Mouse (Mus musculus) liver, embryonic 14.5 days (tissue): ENCODE measurements at regions not wholly inside any gene's neighbourhood (a gene's known extent, or its start where the extent isn't known, plus 50 kb on each side); places are given as distances from the start of the nearest gene placed in this dataset.

Experiments
- ATAC-seq: fragments of 200-750 bp; cut with Nextera tagmentation; 2 replicates; pipeline ENCODE4 v1.8.0; 2017; ENCODE audit warnings: moderate number of reproducible peaks, mild to moderate bottlenecking, moderate library complexity; ENCODE audit not compliant: insufficient read depth
- DNase-seq, 3 experiments: peaks; one replicate each; pipeline ENCODE4 v3.0.0-alpha.2; 2012 to 2013; ENCODE audit warnings: low read depth in 3 of 3, low spot score in 3 of 3
- H3K27ac ChIP-seq: fragments of 300-500 bp; sonication (generic); 2 replicates; pipeline ENCODE4 v1.5.1; 2014; ENCODE audit warnings: moderate library complexity, mild to moderate bottlenecking, control low read depth, inconsistent platforms
- H3K27me3 ChIP-seq: fragments of 300-500 bp; sonication (generic); 2 replicates; pipeline ENCODE4 v1.6.1; 2014; ENCODE audit warnings: mild to moderate bottlenecking, low read length, moderate library complexity; ENCODE audit not compliant: control insufficient read depth, insufficient read depth
- H3K36me3 ChIP-seq: fragments of 300-500 bp; sonication (generic); replicated peaks from 2 replicates; pipeline ENCODE4 v1.6.1; 2014; ENCODE audit warnings: low read depth; ENCODE audit not compliant: control insufficient read depth, insufficient read depth
- H3K4me1 ChIP-seq, 2 experiments: fragments of 200-500 bp in 1 of 2; fragments of 300-500 bp in 1 of 2; sonication (generic) in 1 of 2; replicated peaks; 2 replicates each; pipeline ENCODE4 v1.6.1; 2012 to 2014; ENCODE audit warnings: antibody characterized with exemption in 1 of 2, inconsistent platforms in 1 of 2, low read length in 1 of 2; ENCODE audit not compliant: control insufficient read depth in 2 of 2, insufficient read depth in 2 of 2
- H3K4me2 ChIP-seq: fragments of 300-500 bp; sonication (generic); 2 replicates; pipeline ENCODE4 v1.6.1; 2014; ENCODE audit warnings: low read depth, mild to moderate bottlenecking, control low read depth, moderate library complexity
- H3K4me3 ChIP-seq, 2 experiments: fragments of 200-500 bp in 1 of 2; fragments of 300-500 bp in 1 of 2; sonication (generic) in 1 of 2; 2 replicates each; pipeline ENCODE4 v1.5.1; 2012 to 2014; ENCODE audit warnings: low read depth in 2 of 2, low read length in 2 of 2, mild to moderate bottlenecking in 2 of 2, control low read depth in 1 of 2, inconsistent platforms in 1 of 2, moderate library complexity in 1 of 2; ENCODE audit not compliant: insufficient read depth in 1 of 2
- H3K9ac ChIP-seq: fragments of 300-500 bp; sonication (generic); replicated peaks from 2 replicates; pipeline ENCODE4 v1.6.1; 2014; ENCODE audit warnings: mild to moderate bottlenecking, control low read depth, moderate library complexity
- H3K9me3 ChIP-seq: fragments of 300-500 bp; sonication (generic); 2 replicates; pipeline ENCODE4 v1.6.1; 2016; ENCODE audit warnings: low read length, mixed read lengths; ENCODE audit not compliant: control insufficient read depth
- CTCF ChIP-seq: IDR thresholded peaks from 2 replicates; pipeline ENCODE4 v1.5.1; 2016; ENCODE audit warnings: antibody characterized with exemption, low read depth, control low read depth
- EP300 ChIP-seq: IDR thresholded peaks from 2 replicates; pipeline ENCODE4 v1.6.1; 2016; ENCODE audit warnings: antibody characterized with exemption, low read depth
- WGBS: fragments of 180-500 bp; shearing (Covaris S2); extraction: QIAGEN DNeasy Blood & Tissue Kit; methylation state at CpG from one replicate; pipeline ENCODE4 v1.1.7; 2014; ENCODE audit not compliant: insufficient replicate concordance; 5-methylcytosine and 5-hydroxymethylcytosine counted together

DNA sequence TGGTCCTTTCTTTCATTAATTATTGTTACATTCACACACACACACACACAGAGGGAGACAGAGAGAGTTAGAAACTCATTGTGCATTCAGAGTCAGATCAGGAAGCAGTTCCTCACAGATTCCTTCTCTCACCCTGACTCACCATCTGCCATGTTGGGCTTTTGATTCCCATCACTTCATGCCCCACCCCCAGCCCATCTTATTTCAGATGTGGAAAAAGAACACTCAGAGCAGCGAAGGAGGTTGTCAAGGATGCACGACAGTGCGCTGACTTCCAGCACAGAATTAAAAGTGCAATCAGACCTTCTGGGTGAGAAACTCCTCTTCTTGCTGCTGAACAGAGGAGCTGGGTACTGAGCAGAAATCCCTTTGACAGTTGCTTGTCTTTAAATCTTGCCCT, 438.8 kb upstream of the Kdm8 start:
- TF ChIP-seq CTCF = no peak
- TF ChIP-seq EP300 = no peak
- Histone ChIP-seq H3K9ac (no peak overlapping the region), H3K4me3 (no peak overlapping the region), H3K36me3 (no peaks in the 10 kb centered on the region), H3K9me3 (no peaks in the 10 kb centered on the region), H3K4me2 (no peak overlapping the region), H3K27me3 (no peaks in the 10 kb centered on the region), H3K4me1 (no peaks in the 10 kb centered on the region), H3K27ac (no peak overlapping the region)
- 65% methylated on average over 3 of the region's 3 CpGs for WGBS
- no peak for DNase-seq
- ATAC-seq = no peak

DNA sequence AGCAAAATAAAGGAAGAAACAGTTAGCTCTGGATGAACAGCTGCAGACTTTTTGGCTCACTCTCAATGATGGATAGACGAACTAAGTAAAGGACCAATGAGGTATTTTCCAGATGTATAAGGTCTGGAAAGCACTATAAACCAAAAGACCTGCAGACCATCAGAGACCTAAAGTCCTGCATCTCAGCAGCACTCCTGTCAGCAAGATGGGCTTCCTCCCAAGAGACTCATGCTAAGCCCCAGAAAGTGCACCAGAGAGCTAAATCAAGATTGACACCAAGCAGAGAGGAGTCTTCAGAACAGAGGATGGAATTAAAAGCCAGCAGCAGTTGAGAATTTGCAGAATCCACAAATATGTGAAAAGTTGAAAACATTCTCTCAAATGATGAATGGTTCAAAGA, 425.2 kb upstream of the Kdm8 start:
- ATAC-seq (no peak), DNase-seq (no peak)
- no peaks in the 10 kb centered on the region for H3K27me3 ChIP-seq
- TF ChIP-seq EP300 (no peak), CTCF (no peak)
- no peaks in the 10 kb centered on the region for H3K36me3 ChIP-seq
- H3K27ac ChIP-seq = no peak overlapping the region
- H3K4me1 ChIP-seq = no peaks in the 10 kb centered on the region
- no peak overlapping the region for H3K4me2 ChIP-seq
- 43% methylated on average over 1 of the region's 1 CpGs for WGBS
- no peak overlapping the region for H3K4me3 ChIP-seq
- H3K9ac ChIP-seq = no peak overlapping the region
- H3K9me3 ChIP-seq = no peaks in the 10 kb centered on the region

DNA sequence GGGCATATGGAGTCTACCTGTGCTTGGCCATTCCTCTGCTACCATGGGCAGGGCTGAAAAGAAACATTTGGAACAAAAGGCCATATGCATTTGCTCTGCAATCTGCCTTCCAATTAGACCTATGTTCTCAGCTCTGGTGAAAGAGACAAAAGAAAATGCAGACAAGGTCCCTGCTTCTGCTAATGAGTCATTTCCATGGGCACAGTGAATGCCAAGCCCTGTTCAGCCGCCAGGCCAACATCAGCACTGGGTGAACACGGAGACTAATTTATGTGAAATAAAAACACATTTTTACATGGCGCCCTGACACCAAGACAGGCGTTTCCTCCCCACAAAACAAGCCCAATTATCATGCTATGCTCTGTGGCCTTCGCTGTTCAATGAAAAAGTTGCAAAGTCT, 419.5 kb upstream of the Kdm8 start:
- H3K9me3 ChIP-seq = no peaks in the 10 kb centered on the region
- no peaks in the 10 kb centered on the region for H3K36me3 ChIP-seq
- TF ChIP-seq CTCF (no peak), EP300 (no peak)
- H3K27me3 ChIP-seq = no peaks in the 10 kb centered on the region
- ATAC-seq (no peak), DNase-seq (no peak)
- no peaks in the 10 kb centered on the region for H3K4me1 ChIP-seq
- no peak overlapping the region for H3K4me3 ChIP-seq
- H3K27ac ChIP-seq = no peak overlapping the region
- H3K9ac ChIP-seq = no peak overlapping the region
- no peak overlapping the region for H3K4me2 ChIP-seq
- WGBS = 43% methylated on average over 5 of the region's 5 CpGs

DNA sequence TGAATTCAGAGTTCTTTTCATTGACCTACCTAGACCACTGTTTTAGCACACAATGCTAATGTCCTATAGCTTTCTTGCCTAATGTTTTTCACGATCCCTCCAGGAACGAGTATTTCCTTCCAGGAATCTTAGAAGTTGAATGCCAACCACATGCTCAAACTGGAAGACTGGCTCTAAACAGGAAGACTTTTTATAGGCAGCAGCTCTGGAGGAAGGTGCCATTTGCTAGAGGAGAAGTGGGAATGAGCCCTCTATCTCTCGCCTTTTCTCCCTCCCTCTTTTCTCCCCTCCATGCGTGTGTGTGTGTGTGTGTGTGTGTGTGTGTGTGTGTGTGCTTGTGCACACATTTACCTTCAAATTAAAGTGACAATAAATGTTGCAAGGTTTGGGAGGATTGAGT, 410.7 kb upstream of the Kdm8 start:
- H3K9ac ChIP-seq = no peak overlapping the region
- ATAC-seq (no peak), DNase-seq (no peak)
- H3K4me2 ChIP-seq = no peak overlapping the region
- TF ChIP-seq EP300 = no peak
- TF ChIP-seq CTCF = no peak
- H3K36me3 ChIP-seq = no peaks in the 10 kb centered on the region
- H3K27ac ChIP-seq = no peak overlapping the region
- no peaks in the 10 kb centered on the region for H3K27me3 ChIP-seq
- no peaks in the 10 kb centered on the region for H3K9me3 ChIP-seq
- H3K4me3 ChIP-seq = no peak overlapping the region
- WGBS = 65% methylated on average over 4 of the region's 4 CpGs
- no peaks in the 10 kb centered on the region for H3K4me1 ChIP-seq

DNA sequence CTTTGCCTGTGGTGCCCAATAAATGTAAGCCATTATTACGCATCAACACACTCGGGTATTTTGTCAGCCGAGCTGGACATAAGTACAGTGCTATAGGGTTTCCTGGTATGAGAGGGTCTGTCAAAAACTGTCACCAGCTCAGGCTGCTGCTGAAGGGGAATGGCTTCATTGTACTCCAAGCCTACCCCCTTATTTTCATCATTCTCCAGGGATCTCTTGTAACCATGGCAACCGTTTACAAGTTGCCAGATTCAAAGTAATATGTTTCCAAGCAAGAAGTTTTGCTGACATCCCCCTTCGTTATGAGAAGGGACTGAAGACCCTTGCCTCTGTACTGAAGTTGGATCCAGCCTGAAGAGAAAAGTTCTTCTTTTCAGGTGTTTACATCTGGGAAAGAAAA, 410.3 kb upstream of the Kdm8 start:
- Histone ChIP-seq H3K27ac (no peak overlapping the region), H3K4me3 (no peak overlapping the region), H3K36me3 (no peaks in the 10 kb centered on the region), H3K4me2 (no peak overlapping the region), H3K9me3 (no peaks in the 10 kb centered on the region), H3K4me1 (no peaks in the 10 kb centered on the region), H3K27me3 (no peaks in the 10 kb centered on the region), H3K9ac (no peak overlapping the region)
- no peak for DNase-seq
- WGBS = 63% methylated on average over 5 of the region's 5 CpGs
- no peak for TF ChIP-seq EP300
- TF ChIP-seq CTCF = no peak
- no peak for ATAC-seq
